Mouse (Mus musculus): ENCODE data around the gene Rps6kb1. TPM values are rescaled to one million over a fixed set of nuclear protein-coding genes. Genes with fewer than 3 reads are reported as not detected.

The Rps6kb1 gene
- total RNA-seq, 1 experiment from 2014 or later = 63.2 TPM

DNA sequence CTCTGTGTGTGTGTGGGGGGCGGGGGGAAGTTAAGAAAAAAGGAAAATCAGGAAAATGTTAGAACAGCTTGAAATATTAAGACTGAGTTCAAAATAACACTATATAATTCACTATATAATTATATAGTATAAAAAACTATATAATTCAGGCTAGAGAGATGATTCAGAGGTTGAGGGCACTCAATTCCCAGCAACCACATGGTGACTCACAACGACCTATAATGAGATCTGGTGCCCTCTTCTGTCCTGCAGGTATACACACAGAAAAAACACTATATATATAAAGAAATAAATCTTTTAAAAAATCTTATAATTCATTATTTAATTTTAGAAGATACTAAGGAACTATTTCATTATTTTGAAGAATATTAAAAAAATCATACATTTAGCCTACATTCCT, 36.6 kb downstream of the Rps6kb1 start:
- no peak for ATAC-seq (replicated peaks in 1 of 2; ENCODE audit: insufficient read depth in 1 of 2, low FRiP score in 2 of 2, low TSS enrichment in 1 of 2, low read depth in 1 of 2, poor library complexity in 2 of 2, severe bottlenecking in 2 of 2)

DNA sequence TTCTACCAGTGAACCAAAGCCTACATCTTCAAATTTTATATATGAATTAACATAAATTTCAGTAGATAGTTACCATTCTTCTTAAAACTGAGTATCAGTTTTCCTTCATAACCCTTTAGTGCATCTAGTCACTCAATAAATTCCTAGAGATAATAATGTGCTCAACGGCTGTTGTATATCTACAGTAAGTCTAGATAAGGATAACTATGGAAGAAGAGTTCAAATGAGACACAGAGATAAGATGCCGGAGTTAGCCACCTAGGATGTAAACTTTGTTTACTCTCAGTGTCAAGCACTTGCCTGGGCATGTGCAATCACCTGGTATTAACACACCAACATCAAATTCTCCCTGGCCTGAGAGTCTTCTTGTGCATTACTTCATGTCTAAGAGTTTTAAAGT, 37.3 kb downstream of the Rps6kb1 start:
- ATAC-seq (replicated peaks in 1 of 2; ENCODE audit: insufficient read depth in 1 of 2, low FRiP score in 2 of 2, low TSS enrichment in 1 of 2, low read depth in 1 of 2, poor library complexity in 2 of 2, severe bottlenecking in 2 of 2) = no peak

DNA sequence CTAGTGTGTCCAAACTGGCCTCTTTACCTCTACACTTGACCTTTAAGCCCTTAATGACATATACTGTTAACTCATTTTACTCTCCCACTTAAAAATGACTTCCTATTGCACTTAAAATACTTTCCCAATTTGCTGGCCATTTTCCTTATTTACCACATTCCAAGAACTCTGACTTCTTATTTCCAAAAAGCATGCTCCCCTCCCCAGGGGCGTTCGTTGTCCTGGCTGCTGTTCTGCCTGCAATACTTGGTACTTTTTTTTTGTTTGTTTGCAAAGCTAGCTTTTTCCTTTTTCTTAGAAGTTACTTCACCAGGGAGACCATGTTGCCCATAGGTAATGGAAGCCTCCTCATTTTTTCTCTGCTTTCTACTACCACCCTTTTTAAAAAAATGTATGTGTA, 41.5 kb downstream of the Rps6kb1 start:
- no peak for ATAC-seq (replicated peaks in 1 of 2; ENCODE audit: insufficient read depth in 1 of 2, low FRiP score in 2 of 2, low TSS enrichment in 1 of 2, low read depth in 1 of 2, poor library complexity in 2 of 2, severe bottlenecking in 2 of 2)

- ATAC-seq (replicated peaks in 1 of 2; ENCODE audit: insufficient read depth in 1 of 2, low FRiP score in 2 of 2, low TSS enrichment in 1 of 2, low read depth in 1 of 2, poor library complexity in 2 of 2, severe bottlenecking in 2 of 2) = no peak
Observed at GRCm38 (mm10) chr11:86500795-86501194, 43.8 kb downstream of the Rps6kb1 start.

GRCm38 (mm10) chr11:86497908-86498307, 46.7 kb downstream of the Rps6kb1 start:
- no peak for ATAC-seq (replicated peaks in 1 of 2; ENCODE audit: insufficient read depth in 1 of 2, low FRiP score in 2 of 2, low TSS enrichment in 1 of 2, low read depth in 1 of 2, poor library complexity in 2 of 2, severe bottlenecking in 2 of 2)

GRCm38 (mm10) chr11:86497356-86497755, 47.2 kb downstream of the Rps6kb1 start:
- no peak for ATAC-seq (replicated peaks in 1 of 2; ENCODE audit: insufficient read depth in 1 of 2, low FRiP score in 2 of 2, low TSS enrichment in 1 of 2, low read depth in 1 of 2, poor library complexity in 2 of 2, severe bottlenecking in 2 of 2)

DNA sequence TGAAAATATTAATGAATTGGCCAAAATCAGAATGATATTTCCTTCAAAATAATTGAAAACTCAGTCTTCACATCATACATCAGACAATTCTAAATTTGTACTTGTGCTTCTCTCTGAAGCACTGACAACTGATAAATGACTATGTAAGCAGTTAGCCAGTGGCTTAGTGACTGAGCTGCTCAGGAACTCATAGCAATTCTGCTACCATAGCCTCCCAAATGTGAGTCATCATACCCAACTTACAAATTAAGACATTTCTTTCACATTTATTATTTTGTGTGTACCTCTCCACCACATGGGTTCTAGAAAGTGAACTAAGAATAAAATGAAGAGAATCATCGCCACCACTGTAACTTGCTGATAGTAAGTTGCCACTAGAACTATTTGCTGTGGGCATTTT, 53.8 kb downstream of the Rps6kb1 start:
- no peak for ATAC-seq (replicated peaks in 1 of 2; ENCODE audit: insufficient read depth in 1 of 2, low FRiP score in 2 of 2, low TSS enrichment in 1 of 2, low read depth in 1 of 2, poor library complexity in 2 of 2, severe bottlenecking in 2 of 2)

DNA sequence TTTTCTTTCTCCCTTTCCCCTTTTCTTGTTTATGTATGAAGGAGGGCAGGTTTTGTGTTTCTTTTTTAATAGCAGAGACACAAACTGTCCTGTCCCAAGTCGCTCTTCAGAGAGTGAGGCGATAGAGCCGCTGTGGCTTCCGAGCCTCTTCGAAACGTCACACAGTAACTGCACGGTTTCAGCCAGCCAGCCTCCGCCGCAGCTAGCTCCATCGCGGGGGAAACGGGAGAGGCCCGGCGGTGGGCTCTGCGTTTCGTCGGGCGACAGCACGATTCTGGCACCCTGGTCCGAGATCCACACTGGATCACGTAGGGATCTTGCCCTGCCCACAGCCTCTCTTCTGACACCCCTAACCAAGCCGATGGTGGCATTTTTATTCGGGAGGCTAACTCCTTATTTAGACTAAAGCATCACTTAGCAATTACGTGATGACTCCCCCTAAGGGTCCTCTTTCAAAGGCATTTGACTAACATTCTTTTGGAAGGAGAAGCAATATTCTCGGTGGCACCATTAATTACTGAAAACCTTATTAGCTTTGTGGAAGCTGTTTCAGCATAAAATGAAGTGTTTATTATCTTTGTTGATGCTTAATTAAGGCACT, 59.6 kb downstream of the Rps6kb1 start:
- peak in 1 of 2 experiments; percentile 34; a peak in 2 of 4 replicates for ATAC-seq (replicated peaks in 1 of 2; ENCODE audit: insufficient read depth in 1 of 2, low FRiP score in 2 of 2, low TSS enrichment in 1 of 2, low read depth in 1 of 2, poor library complexity in 2 of 2, severe bottlenecking in 2 of 2)

DNA sequence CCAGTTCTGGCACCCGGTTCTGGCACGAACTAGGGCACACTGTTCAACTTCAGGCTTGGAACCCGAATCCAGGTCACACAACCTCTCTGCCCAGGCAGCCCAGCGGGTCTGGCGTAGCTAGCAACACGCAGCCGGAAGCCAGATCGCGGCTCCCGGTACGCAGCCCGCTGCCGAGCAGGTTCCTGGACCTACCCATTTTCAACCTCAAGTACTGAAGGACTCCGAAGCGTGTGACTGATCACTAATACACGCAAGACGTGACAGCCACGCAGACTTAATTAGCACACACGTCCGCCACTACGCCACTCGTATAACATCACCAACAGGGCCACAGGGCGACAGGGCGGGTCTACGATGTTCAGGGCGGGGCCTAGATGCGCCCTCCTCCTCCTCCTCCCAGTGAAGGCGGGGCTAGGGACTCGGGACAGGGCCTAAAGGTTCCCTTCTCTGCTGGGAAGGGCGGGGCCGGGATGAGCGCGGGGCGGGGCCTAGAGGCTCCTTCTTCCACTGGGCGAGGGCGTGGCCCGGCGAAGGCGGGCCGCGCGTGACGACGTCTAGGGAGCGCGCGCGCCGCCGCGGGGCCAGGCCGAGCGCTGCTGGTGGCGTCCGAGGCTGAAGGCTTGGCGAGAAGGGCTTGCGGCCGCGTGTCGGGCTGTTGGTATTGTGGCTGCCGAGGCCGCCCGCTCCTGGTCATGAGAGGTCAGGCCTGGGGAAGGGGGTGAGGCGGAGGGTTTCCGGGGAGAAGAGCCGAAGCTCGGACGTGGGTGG, 60.3 kb downstream of the Rps6kb1 start, which contains the start of gene Rnft1:
TSS of gene Rnft1 (plus strand) at position 557 of the 768 bp plus-strand sequence.
- peak; percentile 99 for ATAC-seq (replicated peaks in 1 of 2; ENCODE audit: insufficient read depth in 1 of 2, low FRiP score in 2 of 2, low TSS enrichment in 1 of 2, low read depth in 1 of 2, poor library complexity in 2 of 2, severe bottlenecking in 2 of 2)

DNA sequence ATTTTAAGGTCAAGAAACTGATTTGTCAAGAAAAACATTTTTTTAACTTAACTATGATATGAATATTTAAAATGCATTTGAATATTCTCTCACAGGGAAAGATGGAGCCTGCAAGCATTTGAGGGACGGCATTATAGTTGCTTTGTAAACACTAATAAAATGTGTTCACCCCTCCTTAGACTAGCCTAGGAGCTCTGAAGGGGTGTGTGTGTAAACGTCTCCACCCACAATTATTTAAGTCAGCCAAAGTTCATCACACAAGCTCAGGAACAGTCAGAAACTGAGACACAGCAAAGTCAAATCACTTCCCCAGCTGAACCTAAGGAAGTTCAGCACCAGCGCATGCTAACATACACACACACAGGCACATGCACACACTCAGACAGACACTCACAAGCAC, 71.0 kb downstream of the Rps6kb1 start:
- no peak for ATAC-seq (replicated peaks in 1 of 2; ENCODE audit: insufficient read depth in 1 of 2, low FRiP score in 2 of 2, low TSS enrichment in 1 of 2, low read depth in 1 of 2, poor library complexity in 2 of 2, severe bottlenecking in 2 of 2)

GRCm38 (mm10) chr11:86472771-86473171, 71.8 kb downstream of the Rps6kb1 start:
- no peak; a peak in 1 of 4 replicates for ATAC-seq (replicated peaks in 1 of 2; ENCODE audit: insufficient read depth in 1 of 2, low FRiP score in 2 of 2, low TSS enrichment in 1 of 2, low read depth in 1 of 2, poor library complexity in 2 of 2, severe bottlenecking in 2 of 2)

DNA sequence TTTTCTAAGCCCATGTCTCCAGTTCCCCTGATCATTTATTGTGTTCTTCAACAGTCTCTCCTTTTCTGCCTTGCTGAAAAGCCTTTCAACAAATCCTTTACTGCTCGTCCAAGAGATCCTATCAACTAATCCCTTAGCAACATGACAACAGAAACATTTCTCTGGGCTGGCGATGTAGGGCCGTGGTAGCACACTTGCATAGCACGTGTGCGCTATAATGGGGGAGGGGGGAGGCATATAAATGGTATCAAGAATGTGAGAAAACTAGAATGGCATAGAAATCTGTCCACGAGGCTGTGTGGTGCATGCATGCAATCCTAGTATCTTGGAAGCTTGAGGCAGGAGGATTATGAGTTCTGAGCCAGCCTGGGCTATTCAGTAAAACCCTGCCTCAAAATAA, 72.8 kb downstream of the Rps6kb1 start:
- ATAC-seq (replicated peaks in 1 of 2; ENCODE audit: insufficient read depth in 1 of 2, low FRiP score in 2 of 2, low TSS enrichment in 1 of 2, low read depth in 1 of 2, poor library complexity in 2 of 2, severe bottlenecking in 2 of 2) = no peak

GRCm38 (mm10) chr11:86468971-86469370, 75.6 kb downstream of the Rps6kb1 start:
- no peak for ATAC-seq (replicated peaks in 1 of 2; ENCODE audit: insufficient read depth in 1 of 2, low FRiP score in 2 of 2, low TSS enrichment in 1 of 2, low read depth in 1 of 2, poor library complexity in 2 of 2, severe bottlenecking in 2 of 2)

- ATAC-seq (replicated peaks in 1 of 2; ENCODE audit: insufficient read depth in 1 of 2, low FRiP score in 2 of 2, low TSS enrichment in 1 of 2, low read depth in 1 of 2, poor library complexity in 2 of 2, severe bottlenecking in 2 of 2) = no peak
Observed at GRCm38 (mm10) chr11:86468345-86468744, 76.3 kb downstream of the Rps6kb1 start.

GRCm38 (mm10) chr11:86464275-86464674, 80.3 kb downstream of the Rps6kb1 start:
- peak; percentile 53 to 66; a peak in 1 of 4 replicates for ATAC-seq (replicated peaks in 1 of 2; ENCODE audit: insufficient read depth in 1 of 2, low FRiP score in 2 of 2, low TSS enrichment in 1 of 2, low read depth in 1 of 2, poor library complexity in 2 of 2, severe bottlenecking in 2 of 2)

- no peak for ATAC-seq (replicated peaks in 1 of 2; ENCODE audit: insufficient read depth in 1 of 2, low FRiP score in 2 of 2, low TSS enrichment in 1 of 2, low read depth in 1 of 2, poor library complexity in 2 of 2, severe bottlenecking in 2 of 2)
Observed at GRCm38 (mm10) chr11:86462579-86462978, 82.0 kb downstream of the Rps6kb1 start.

- no peak for ATAC-seq (replicated peaks in 1 of 2; ENCODE audit: insufficient read depth in 1 of 2, low FRiP score in 2 of 2, low TSS enrichment in 1 of 2, low read depth in 1 of 2, poor library complexity in 2 of 2, severe bottlenecking in 2 of 2)
Observed at GRCm38 (mm10) chr11:86458866-86459265, 85.7 kb downstream of the Rps6kb1 start.

GRCm38 (mm10) chr11:86457545-86457944, 87.1 kb downstream of the Rps6kb1 start:
- no peak for ATAC-seq (replicated peaks in 1 of 2; ENCODE audit: insufficient read depth in 1 of 2, low FRiP score in 2 of 2, low TSS enrichment in 1 of 2, low read depth in 1 of 2, poor library complexity in 2 of 2, severe bottlenecking in 2 of 2)

GRCm38 (mm10) chr11:86453991-86454390, 90.6 kb downstream of the Rps6kb1 start:
- ATAC-seq (replicated peaks in 1 of 2; ENCODE audit: insufficient read depth in 1 of 2, low FRiP score in 2 of 2, low TSS enrichment in 1 of 2, low read depth in 1 of 2, poor library complexity in 2 of 2, severe bottlenecking in 2 of 2) = no peak
